Mouse (Mus musculus): ENCODE results near the gene Zfp566. TPM values are rescaled to one million over a fixed set of nuclear protein-coding genes. Genes with fewer than 3 reads are reported as not detected.

Zfp566 gene
- 2.0 TPM for polyA plus RNA-seq (2014; fragmentation: Illumina TruSeq; extraction: RNeasy Lipid Tissue Mini Kit (QIAGEN cat#74804); ENCODE audit: low read depth, low replicate concordance)

DNA sequence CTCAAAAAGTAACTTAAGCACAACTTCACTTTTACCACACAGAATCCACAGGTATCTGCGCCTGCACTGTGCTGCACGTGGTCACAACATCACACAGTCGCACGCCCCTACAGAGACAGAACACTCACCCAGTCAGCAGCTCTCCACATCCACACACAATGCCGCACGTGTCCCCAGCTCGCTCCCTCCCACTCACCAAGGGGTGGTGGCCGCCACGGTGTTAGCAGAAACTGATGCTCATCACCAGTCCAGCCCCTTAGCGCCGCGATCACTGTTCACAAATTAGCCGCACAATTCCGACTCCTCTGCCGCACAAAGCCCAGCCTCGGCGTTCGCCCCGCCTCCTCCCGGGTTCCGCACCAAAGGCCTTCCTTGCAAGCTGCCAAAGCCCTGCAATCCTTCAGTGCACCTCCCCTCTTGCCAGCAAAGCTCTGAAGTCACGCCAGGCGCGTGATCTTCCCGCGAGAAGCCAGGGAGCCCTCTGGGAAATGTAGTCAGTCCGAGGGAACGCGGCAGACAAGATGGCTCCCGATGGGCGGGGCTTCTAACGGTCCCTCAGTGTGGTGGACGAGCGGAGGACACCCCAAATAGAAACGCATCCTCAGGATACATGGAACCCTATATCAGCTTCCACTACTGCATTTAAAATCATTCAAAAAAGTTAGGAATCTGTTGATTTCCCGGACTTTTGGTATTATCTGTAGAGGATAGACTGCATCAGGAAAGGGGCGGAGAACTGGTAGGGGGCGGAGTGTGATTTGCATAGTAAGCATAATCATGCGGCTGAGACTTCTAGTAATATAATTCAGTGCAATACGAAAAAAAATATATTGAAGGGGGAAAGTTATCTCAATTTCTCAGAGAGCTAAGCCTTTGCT, at the start of gene Zfp566, which contains the start of gene Gm26920:
TSS of gene Zfp566 (minus strand) at position 436 of the 878 bp plus-strand sequence.
TSS of gene Gm26920 (minus strand) at position 319 of the 878 bp plus-strand sequence.

DNA sequence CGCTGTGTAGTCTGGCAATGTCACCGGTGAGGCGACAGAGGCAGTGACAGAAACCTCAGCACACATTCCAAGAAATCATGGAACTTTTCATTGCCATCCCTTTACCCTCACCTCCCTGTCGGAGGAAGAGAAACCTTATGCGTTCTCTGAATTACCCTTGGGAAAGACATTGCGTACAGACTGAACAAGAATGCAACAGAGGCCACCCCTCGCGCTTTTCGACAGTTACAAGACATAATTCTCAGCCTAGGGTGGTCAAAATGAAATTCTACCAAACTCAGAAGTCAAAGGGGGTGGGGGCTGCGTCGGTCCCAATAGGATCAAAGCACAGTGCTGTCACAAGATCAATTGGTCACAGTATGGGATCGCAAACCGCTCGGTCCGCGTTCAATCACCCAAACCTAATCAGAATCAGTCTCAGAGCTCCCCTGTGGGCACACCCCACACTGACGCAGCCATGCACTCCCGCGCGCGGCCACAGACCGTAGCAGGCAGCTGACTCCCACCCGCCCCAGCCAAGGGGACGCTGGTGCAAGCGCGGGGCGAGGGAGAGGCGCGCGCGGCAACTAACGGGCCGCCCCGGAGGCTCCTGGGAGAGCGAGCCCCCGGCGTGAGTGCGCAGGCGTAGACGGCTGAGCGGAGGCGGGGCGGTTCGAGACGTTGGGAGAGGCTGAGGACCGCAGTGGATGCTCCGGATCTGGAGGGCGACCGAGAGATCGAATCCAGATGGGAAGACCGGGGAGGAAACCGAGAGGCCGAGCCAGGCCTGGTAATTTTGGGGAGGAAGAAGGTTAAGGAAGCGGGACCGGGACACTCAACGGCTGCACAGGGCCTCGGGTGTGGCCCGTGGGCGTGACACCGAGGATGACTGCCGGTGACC, 31.2 kb upstream of the Zfp566 start, which contains the start of gene Zfp382:
TSS of gene Zfp382 (plus strand) at position 635 of the 880 bp plus-strand sequence.

DNA sequence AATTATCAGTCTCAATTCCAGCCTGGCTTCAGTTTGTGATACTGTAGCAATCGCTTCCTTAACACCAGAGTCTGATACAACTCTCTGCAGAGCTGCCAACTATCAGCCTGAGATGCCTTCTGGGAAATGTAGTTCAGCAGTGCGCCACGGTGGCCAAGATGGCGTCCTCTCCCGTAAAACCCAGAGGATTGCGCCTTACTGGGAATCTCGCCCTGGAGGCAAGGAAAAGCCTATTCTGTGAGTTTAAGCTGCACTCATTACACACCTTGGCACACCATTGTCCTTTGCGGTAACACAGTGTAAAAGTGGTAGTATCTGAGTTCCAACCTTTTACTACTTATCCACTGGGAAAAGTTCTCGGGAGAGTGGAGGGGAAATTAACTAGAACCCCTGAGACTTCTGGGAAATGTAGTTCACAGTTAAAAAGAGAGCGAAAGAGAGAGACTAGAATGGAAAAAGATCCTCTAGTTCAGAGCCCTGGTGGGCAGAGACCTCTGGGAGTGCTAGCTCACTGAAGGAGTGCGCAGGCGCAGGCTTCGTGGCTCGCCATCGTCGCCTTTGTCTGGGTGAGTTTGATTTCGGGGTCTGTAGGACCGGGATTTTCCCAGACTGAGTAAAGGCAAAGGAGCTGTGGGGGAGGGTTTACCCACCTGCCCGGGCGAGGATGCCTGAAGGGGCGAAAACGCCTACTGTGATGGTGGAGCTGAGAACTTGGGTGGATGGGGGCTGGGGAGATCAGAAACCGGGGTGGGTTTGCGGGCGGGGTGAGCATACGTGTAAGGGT, 4.5 kb upstream of the Zfp566 start, which contains the start of gene Zfp260:
TSS of gene Zfp260 (plus strand) at position 132 of the 784 bp plus-strand sequence.

DNA sequence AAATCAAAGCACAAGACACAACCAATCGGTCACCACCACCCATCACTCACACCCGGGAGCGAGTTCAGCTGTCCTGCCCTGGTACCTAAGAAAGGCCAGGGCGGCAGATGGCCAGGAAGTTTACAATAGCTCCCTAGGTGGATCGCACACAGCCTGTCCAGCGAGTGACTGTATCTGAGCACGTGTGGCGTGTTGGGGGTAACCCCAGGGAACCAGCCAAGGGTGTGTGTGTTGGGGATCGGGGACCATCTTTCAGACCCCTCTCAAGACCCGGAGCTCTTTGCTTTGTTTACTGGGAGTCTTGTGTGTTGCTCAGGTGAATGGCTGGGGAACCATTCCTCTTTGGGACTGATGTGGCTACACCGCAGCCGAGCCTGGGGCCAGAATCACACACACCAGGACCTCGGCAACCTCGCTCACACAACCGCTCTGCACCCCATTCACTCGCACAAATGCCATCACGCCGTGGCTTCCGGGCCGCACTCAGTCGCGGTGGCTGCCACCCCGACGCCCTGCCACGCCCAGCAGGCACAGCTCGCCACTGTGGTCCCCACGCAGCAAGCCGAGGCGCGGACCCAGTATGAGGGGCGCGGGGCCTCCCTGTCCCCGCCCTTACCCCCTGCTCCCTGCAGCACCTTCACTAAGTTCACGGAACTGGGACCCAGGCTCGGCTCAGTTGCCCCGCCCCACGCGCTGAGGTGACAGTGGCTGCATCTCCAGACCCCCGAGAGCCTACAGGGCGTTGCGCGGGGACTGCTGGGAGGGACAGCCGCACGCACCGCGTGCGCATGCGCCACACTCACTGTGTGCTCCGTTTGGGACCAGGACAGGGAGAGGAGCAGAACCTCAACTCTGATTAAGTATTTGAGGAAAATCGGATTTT, 17.9 kb downstream of the Zfp566 start, which contains the start of gene Zfp82:
TSS of gene Zfp82 (minus strand) at position 755 of the 883 bp plus-strand sequence.

DNA sequence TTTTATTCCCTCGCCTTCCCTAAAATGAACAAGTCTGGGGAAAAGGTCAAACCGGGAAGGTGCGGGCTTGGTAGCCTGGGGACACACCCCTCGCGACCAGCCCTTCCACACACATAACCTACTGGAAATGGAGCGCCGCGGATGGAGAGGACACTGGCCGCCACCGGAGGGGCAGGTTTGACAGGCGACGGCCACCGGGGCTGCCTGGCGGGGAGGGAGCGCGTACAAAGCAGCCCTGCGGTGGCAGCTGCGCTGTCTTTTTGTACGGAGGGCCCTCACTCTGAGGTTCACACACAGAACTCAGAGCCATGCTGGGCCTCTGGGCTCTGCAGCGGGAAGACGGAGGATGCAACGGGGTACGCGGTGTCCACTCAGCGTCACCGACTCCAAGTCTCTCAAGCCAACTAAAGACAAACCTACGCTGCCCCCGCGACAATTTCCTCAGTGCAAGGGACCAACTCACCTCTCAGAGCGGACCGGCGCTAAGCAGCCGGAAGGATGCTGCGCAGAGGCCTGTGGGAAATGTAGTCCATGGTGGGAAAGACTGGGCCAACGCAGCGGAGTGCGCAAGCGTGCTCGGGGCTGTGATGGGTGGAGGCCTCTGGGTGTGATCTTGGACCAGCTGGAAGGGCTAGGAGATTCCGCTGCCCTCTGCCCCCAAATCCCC, 39.3 kb downstream of the Zfp566 start, which contains the start of gene Zfp14:
TSS of gene Zfp14 (minus strand) at position 499 of the 667 bp plus-strand sequence.

Other genes with a start within 250 kb of the Zfp566 start
- 2.0 TPM for gene Zfp940, start 236.9 kb downstream of the Zfp566 start, polyA plus RNA-seq (2014; fragmentation: Illumina TruSeq; extraction: RNeasy Lipid Tissue Mini Kit (QIAGEN cat#74804); ENCODE audit: low read depth, low replicate concordance)
- gene Zfp420, start 230.5 kb downstream of the Zfp566 start, polyA plus RNA-seq (2014; fragmentation: Illumina TruSeq; extraction: RNeasy Lipid Tissue Mini Kit (QIAGEN cat#74804); ENCODE audit: low read depth, low replicate concordance): 21.0 TPM
- 6.2 TPM for gene Zfp27, start 184.0 kb downstream of the Zfp566 start, polyA plus RNA-seq (2014; fragmentation: Illumina TruSeq; extraction: RNeasy Lipid Tissue Mini Kit (QIAGEN cat#74804); ENCODE audit: low read depth, low replicate concordance)
- 10.8 TPM for gene Zfp383, start 182.3 kb downstream of the Zfp566 start, polyA plus RNA-seq (2014; fragmentation: Illumina TruSeq; extraction: RNeasy Lipid Tissue Mini Kit (QIAGEN cat#74804); ENCODE audit: low read depth, low replicate concordance)
- 20.8 TPM for gene Zfp74, start 136.4 kb downstream of the Zfp566 start, polyA plus RNA-seq (2014; fragmentation: Illumina TruSeq; extraction: RNeasy Lipid Tissue Mini Kit (QIAGEN cat#74804); ENCODE audit: low read depth, low replicate concordance)
- 5.6 TPM for gene Zfp568, start 106.6 kb downstream of the Zfp566 start, polyA plus RNA-seq (2014; fragmentation: Illumina TruSeq; extraction: RNeasy Lipid Tissue Mini Kit (QIAGEN cat#74804); ENCODE audit: low read depth, low replicate concordance)
- 7.2 TPM for gene Zfp14, start 39.1 kb downstream of the Zfp566 start, polyA plus RNA-seq (2014; fragmentation: Illumina TruSeq; extraction: RNeasy Lipid Tissue Mini Kit (QIAGEN cat#74804); ENCODE audit: low read depth, low replicate concordance)
- 1.8 TPM for gene Zfp82, start 17.6 kb downstream of the Zfp566 start, polyA plus RNA-seq (2014; fragmentation: Illumina TruSeq; extraction: RNeasy Lipid Tissue Mini Kit (QIAGEN cat#74804); ENCODE audit: low read depth, low replicate concordance)
- not detected for gene Gm26920, start 117 bp downstream of the Zfp566 start, polyA plus RNA-seq (2014; fragmentation: Illumina TruSeq; extraction: RNeasy Lipid Tissue Mini Kit (QIAGEN cat#74804); ENCODE audit: low read depth, low replicate concordance)
- 142 TPM for gene Zfp260, start 4.2 kb upstream of the Zfp566 start, polyA plus RNA-seq (2014; fragmentation: Illumina TruSeq; extraction: RNeasy Lipid Tissue Mini Kit (QIAGEN cat#74804); ENCODE audit: low read depth, low replicate concordance)
- 3.9 TPM for gene Zfp382, start 31.4 kb upstream of the Zfp566 start, polyA plus RNA-seq (2014; fragmentation: Illumina TruSeq; extraction: RNeasy Lipid Tissue Mini Kit (QIAGEN cat#74804); ENCODE audit: low read depth, low replicate concordance)
- gene Zfp146, start 79.2 kb upstream of the Zfp566 start, polyA plus RNA-seq (2014; fragmentation: Illumina TruSeq; extraction: RNeasy Lipid Tissue Mini Kit (QIAGEN cat#74804); ENCODE audit: low read depth, low replicate concordance): 49.5 TPM
- gene Cox7a1, start 93.6 kb upstream of the Zfp566 start, polyA plus RNA-seq (2014; fragmentation: Illumina TruSeq; extraction: RNeasy Lipid Tissue Mini Kit (QIAGEN cat#74804); ENCODE audit: low read depth, low replicate concordance): 2.9 TPM
- gene Capns1, start 108.3 kb upstream of the Zfp566 start, polyA plus RNA-seq (2014; fragmentation: Illumina TruSeq; extraction: RNeasy Lipid Tissue Mini Kit (QIAGEN cat#74804); ENCODE audit: low read depth, low replicate concordance): 171 TPM
- gene Polr2i, start 141.4 kb upstream of the Zfp566 start, polyA plus RNA-seq (2014; fragmentation: Illumina TruSeq; extraction: RNeasy Lipid Tissue Mini Kit (QIAGEN cat#74804); ENCODE audit: low read depth, low replicate concordance): not detected
- gene Tbcb, start 141.7 kb upstream of the Zfp566 start, polyA plus RNA-seq (2014; fragmentation: Illumina TruSeq; extraction: RNeasy Lipid Tissue Mini Kit (QIAGEN cat#74804); ENCODE audit: low read depth, low replicate concordance): 7.1 TPM
- not detected for gene Ovol3, start 145.2 kb upstream of the Zfp566 start, polyA plus RNA-seq (2014; fragmentation: Illumina TruSeq; extraction: RNeasy Lipid Tissue Mini Kit (QIAGEN cat#74804); ENCODE audit: low read depth, low replicate concordance)
- gene Thap8, start 189.6 kb upstream of the Zfp566 start, polyA plus RNA-seq (2014; fragmentation: Illumina TruSeq; extraction: RNeasy Lipid Tissue Mini Kit (QIAGEN cat#74804); ENCODE audit: low read depth, low replicate concordance): not detected
- gene Wdr62, start 189.9 kb upstream of the Zfp566 start, polyA plus RNA-seq (2014; fragmentation: Illumina TruSeq; extraction: RNeasy Lipid Tissue Mini Kit (QIAGEN cat#74804); ENCODE audit: low read depth, low replicate concordance): 0.12 TPM
- gene Clip3, start 201.2 kb upstream of the Zfp566 start, polyA plus RNA-seq (2014; fragmentation: Illumina TruSeq; extraction: RNeasy Lipid Tissue Mini Kit (QIAGEN cat#74804); ENCODE audit: low read depth, low replicate concordance): 14.6 TPM
- gene Alkbh6, start 218.2 kb upstream of the Zfp566 start, polyA plus RNA-seq (2014; fragmentation: Illumina TruSeq; extraction: RNeasy Lipid Tissue Mini Kit (QIAGEN cat#74804); ENCODE audit: low read depth, low replicate concordance): 5.4 TPM
- gene Syne4, start 224.3 kb upstream of the Zfp566 start, polyA plus RNA-seq (2014; fragmentation: Illumina TruSeq; extraction: RNeasy Lipid Tissue Mini Kit (QIAGEN cat#74804); ENCODE audit: low read depth, low replicate concordance): 2.3 TPM
- 1.2 TPM for gene E130208F15Rik, start 231.2 kb upstream of the Zfp566 start, polyA plus RNA-seq (2014; fragmentation: Illumina TruSeq; extraction: RNeasy Lipid Tissue Mini Kit (QIAGEN cat#74804); ENCODE audit: low read depth, low replicate concordance)
- 3.0 TPM for gene Sdhaf1, start 233.4 kb upstream of the Zfp566 start, polyA plus RNA-seq (2014; fragmentation: Illumina TruSeq; extraction: RNeasy Lipid Tissue Mini Kit (QIAGEN cat#74804); ENCODE audit: low read depth, low replicate concordance)